Mouse (Mus musculus): Measurements from ENCODE around the gene Fgfr2.

Gene Fgfr2

DNA sequence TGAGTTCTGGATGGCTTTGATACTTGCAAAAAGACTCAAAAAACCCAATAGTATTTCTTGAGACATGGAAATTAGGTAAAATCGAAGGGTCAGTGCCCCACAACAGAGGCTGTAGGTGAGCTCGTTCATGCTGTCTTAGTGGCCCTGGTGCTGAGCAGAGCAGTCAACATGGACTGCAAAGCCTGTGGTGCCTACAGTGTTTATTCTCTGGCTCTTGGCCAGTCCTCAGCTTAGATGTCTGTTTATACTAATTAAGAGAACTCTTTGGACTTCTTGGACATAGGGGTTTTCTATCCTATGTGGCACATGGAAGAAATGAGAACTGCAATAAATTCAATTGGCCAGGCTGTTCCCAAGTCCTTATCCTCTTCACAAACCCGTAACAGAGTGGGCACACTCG, 2811.8 kb downstream of the Fgfr2 start:
- DNase-seq: no peak

DNA sequence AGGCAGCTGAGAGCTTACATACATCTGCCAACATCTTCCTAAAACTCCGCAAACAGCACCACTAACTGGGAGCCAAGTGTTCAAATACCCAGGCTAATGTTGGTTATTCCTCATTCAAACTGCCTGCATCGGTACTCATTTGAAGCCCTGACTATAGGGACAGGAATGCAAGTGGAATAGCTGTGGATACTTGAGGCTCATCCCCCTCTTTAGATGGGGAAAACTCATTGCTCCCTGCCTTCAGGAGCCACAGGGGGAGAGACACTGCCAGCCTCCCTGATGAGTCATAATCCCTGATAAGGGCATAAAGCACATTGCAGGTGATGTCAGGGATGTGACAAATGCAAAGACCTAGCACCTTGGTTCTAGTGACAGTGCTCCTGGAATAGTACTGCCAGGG, 2814.0 kb downstream of the Fgfr2 start:
- no peak for DNase-seq

DNA sequence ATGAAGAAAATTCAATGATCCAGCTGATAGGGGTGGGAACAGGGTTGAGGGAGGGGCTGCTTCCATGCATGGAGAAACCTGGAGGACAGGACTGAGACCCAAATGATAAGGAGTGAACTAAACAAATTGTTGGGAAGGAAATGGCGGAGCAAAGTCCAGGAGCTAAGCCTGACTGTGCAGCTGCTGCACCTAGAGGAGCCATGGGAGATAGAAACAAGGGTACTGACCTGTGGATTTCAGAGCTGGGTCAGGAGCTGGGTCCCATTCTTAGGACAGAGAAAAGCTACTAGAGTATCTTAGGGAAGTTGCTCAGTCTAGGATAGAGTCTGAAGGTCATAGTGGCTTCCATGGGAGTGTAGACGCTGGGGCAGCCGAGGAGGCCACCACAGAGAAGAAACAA, 2816.1 kb downstream of the Fgfr2 start:
- no peak for DNase-seq

DNA sequence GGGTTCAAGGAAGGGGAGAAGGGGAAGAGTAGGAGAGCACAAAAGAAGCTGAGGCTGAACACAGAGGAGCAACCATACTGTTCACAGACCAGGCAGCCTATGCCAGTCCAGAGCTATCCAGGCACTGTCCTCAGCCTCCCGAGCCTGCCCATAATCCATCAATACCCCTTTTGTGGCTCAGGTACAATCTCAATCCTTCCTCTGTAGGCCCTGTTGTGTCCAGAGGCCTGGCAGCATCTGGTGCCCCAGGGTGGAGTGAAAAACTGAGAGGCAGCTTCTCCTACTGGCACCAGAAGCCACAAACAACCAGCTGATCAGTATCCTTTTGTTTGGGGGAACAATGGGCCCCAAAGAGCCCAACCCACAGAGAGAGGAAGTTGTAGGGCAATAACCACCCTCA, 2818.5 kb downstream of the Fgfr2 start:
- DNase-seq: no peak

DNA sequence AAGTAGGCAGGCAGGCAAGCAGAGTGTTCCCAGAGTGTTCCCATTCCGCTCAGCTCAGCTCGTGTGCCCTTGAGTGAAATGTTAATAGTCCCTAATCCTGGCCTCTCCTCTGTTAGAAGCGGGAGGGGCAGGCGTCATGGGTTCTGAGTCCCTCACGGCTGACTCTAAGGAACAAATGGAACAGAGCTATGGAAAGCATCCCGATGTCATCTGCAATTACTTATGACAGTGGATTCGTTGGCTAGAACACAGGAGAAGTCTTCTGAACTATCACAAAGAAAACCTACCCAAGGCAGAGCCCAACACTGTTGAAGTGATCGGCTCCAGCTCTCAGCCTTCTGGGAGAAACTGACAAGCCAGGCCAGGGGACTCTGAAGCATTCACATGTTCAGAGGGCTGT, 2819.7 kb downstream of the Fgfr2 start:
- no peak for DNase-seq

DNA sequence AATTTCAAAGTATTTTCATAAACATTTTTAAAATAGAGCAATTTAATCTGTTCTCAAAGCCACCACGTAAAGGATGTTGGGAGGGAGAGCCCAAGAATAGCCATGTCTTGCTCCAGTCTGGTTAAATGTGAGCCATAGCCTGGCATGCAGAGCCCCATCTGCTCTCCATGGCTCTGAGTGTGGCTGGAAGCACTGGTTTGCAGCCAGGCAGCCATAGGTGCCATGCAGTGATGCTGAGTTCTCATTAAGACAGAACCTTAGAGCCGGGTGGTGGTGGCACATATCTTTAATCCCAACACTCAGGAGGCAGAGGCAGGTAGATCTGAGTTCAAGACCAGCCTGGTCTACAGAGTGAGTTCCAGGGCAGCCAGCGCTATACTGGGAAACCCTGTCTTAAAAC, 2822.5 kb downstream of the Fgfr2 start:
- peak; percentile 25 to 61 for DNase-seq

DNA sequence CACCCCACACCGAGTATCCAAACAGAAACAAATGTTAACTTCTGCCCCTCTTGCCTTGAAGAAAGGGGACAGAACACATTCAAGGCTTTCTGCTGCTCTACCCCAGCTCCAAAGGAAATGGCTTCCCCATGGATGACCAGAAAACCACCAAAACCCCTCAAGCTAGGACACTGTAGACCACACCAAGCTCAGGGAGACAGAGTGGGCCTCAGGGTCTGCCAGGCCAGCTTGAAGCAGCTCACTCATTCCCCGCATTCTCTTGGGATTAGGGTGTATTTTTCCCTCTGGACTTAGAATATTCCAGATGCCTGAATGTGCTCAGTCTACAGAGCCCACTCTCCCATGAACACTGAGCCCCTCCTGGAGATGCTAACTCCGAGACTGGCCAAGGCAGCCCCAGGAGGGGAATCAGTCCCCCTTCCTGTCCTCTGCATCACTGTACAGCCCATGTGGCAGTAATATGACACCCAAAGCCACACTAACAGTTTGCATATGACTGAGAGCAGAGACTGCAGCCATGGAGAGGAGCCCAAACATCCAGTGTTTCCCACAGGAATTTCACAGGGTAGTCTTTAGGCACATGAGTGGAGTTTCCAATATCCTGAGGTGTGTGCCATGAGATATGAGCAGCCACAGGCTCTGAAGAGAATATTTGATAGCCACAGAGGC, 2824.1 kb downstream of the Fgfr2 start:
- no peak for DNase-seq

DNA sequence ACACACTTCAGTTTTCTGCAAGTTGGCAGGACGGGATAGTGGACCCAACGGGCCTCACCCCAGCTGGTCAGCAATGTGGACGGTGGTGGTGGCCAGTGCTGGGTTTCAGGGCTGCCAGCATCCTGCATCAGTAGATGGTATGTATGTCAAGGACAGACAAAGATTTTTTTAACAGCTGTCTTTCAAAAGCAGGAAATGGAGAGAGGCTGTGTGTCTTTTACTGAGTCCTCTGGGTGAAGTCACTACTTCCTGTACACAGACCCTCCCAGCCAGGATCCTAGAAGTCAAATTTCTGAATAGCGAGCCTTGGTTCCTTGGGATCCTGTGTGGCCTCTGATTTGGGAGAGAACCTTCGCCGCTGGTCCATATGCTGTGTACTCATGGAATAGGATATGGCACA, 2832.0 kb downstream of the Fgfr2 start:
- no peak for DNase-seq

DNA sequence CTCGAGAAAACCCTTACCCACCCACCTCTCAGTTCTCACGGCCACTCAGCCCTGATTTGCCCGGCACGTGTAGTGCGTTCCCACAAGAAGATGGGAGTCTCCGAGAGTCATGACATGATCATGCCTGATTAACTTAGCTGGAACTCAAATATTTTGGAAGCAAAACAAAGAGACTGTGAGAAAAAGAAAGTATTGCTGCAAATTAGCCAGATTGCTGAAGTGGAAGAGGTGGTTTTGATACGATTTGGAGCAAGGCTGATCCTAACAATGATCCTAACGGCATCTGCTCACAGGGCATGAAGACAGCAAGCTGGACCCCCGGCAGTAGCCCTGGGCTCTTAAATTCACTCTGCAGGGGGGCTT, 2833.7 kb downstream of the Fgfr2 start:
- DNase-seq: no peak

DNA sequence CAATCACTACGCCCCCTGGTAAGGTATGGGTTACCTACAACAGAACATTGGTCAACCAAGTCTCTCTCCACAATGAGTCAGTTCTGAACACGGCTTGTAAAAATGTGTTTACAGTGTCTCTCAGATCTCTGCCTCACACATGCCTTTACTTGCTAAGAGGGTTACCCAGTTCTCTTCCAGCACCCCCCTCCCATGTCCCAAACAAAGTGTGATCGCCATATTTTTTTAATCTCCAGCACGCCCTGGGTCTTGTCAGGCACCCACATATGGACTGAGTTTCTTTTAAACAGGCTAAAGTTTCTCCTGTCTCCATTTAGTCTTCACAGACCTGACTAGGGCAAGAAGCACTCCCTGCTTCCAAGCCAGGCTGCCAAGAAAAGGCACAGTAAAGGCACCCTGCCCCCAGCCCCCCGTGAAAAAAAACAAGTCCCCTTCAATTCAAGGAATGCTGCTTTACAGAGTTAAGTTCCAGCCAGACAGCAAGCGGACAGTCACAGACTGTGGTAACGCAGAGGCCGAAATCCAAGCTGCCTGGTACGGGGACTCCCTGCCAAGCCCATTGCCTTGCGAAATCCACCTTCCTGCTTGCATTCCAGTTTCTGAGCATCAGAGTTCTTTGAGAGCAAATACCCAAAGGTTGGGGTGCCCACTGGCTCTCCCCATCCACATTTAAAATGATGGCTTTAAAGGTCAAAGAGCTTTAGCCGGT, 2834.3 kb downstream of the Fgfr2 start:
- peak; percentile 35 to 48 for DNase-seq

DNA sequence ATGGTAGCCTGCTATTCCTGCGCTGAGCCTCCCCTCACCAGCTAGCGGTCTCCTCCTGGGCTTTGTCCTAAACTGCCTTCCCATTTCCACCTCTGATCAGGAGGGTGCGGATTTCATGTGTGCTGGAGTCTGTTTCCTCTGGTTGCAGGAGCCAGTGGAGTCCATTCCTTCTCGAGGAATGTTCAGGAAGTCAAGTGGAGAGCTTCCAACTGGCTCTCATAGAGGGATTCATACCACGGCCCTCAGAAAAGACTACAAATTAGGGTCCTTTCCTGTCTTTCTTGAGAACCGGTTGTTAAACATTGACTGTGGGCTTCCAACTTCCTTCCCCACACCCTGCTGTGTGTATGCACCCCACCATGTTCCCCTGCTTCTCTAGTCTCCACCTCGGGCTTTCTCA, 2834.9 kb downstream of the Fgfr2 start:
- no peak for DNase-seq

DNA sequence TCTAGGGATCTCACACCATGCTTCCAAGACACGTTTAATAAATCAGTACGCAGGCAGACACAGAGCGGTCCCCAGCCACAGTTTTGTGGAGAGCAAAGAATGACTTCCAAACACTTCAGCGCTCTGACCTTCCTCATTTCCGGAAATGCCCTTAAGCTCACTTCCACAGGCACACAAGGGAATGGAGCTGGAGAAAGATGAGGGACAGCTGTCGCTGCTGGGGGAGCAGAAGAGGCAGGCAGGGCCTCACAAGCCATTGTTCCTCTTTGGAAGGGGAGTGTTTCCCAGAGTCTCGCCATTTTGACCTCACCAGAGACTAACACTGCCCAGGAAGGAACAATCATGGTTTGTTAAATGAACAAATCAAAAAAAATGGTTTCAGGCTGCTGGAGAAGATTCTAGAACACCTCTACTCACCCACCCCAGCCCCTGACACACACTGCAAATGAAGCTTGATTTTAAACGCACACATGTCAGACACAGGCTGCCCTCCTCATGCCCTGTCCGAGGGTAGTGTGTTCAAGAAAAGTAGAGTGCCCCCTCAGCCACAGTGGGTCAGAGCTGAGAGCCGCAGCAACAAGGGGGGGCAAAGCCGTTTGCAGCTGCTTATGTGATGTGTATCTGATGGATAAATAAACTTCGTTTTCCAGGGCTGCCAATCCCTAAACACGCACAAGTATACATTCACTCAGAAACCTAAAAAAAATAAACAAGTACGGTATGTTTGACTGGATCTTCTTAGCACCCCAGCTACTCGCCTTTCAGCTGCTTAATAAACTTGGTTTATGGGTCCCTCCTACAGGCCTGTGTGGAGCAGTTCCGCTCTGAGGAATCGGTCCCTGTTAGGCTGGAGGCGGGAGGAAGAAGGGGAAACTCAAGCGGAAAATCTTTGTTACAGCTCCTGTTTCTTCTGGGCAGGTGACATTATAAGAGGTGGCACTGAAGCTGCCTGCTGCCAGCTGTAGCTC, 2844.1 kb downstream of the Fgfr2 start:
- no peak for DNase-seq

DNA sequence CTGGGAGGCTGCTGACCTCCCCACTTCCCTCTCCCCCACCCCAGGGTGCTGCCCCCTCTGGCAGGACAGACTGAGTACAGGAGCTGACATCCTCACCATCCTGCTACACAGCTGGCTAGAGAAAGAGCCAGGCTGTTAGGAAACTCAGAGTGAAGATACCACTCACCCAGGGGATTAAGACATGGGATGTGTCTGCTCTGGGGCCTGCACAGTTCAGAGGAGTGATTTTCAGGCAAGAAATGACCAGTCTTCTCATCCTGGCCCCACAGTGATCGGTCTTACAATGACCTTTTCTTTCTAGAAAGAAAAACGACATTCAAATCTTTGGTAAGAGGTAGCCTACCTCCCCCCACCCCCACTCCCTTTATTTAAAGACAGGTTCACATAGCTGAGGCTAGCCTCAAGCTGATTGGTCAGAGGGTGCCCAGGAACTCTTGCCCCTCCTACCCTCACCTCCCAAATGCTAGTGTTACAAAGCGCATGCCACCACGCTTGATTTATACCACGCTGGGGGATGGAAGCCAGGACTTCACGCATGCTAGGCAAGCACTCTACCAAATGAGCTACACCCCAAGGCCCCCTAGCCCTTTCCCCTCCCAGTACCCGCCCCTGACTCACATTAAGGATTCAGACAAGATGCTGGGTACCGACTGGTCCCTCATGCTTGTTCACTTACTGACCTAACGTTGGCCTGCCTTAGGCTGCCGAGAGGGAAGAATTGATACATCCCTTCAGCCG, 2845.0 kb downstream of the Fgfr2 start:
- DNase-seq: no peak

DNA sequence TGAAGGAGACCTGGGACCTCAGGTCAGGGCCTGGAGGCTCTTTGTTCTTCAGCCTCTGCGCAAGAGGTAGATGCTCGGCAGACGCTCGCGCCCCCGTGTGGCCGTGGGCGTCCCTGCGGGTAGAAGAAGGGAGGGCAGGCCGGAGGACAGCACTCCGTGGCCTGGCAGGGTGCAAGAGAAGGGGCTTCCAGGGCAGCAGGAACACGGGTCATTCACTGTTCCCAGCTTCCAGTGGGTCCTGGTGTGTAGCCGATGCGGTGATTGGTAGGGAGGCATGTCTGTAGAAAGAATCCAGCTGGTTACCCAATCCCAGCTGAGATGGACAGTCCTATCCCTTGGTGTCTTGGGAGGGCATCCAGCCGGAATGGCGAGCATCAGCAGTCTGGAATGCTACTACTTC, 2849.9 kb downstream of the Fgfr2 start:
- peak; percentile 92 to 94 for DNase-seq

DNA sequence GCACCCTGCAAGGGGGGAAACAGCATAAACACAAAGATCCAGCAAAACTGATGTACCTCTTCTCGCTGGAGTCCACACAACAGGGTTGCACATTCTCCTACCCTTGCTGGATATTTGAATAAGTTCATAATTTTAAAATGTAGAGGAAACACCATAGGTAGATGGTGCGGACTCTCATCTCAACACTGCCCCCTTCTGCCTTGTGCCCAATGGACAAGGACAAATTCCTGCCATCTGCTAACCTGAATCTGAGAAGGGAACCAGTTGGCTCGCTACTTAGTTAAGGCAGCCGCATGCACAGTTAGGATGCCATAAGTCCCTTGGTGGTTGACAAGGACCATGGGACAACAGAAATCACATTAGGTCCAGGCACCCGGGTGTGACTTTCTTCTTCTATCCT, 2852.3 kb downstream of the Fgfr2 start:
- peak; percentile 71 to 72 for DNase-seq

DNA sequence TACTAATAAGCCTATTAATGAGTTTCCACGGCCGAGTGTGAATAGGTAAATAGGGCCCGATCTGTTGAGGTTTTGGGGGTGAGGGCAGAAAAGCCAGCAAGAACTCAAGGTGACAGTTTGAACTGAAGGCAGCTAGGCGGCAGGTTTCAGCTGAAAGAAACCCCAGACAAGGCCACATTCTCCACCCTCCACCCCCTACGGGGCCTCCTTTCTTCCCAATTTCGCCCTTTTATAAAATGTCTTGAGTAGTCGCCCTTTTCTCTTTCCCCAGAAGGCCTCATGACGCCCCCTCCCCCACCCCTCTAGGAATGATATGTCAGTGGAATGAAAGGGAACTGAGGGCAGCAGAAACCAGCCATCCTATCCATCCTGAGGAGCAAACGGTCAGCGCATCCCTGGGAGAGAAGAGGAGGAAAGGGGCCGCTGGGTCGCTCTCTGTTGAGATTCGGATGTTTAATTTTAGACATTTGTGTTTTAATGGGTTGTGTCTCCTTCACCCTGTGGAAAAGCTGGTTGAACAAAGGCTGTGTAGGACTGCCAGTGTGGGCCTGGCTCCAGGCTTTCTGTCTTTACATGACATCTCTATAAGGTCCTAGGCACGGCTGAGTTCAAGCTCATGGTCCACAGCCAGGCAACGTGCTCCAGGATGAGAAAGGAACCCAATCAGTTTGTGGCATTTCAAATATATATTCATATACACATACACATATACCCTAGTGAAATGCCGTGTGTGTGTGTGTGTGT, 2853.9 kb downstream of the Fgfr2 start:
- no peak for DNase-seq

DNA sequence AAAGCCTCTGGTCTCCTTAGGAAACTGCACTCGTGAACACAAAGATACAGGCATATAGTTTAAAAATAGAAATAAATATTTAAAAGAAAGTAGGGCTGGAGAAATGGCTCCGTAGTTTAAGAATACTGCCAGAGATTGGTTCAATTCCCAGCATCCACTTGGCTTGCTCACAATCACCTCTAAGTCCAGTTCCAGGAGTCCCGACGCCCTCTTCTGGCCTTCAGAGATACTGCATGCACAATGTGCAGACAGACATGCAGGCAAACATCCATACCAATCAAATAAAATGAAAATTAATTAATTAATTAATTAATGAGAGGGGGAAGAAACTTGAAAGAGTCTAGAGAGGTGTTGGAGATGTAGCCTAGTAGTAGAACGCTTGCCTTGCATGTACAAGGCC, 2856.1 kb downstream of the Fgfr2 start:
- peak; percentile 44 to 47 for DNase-seq

DNA sequence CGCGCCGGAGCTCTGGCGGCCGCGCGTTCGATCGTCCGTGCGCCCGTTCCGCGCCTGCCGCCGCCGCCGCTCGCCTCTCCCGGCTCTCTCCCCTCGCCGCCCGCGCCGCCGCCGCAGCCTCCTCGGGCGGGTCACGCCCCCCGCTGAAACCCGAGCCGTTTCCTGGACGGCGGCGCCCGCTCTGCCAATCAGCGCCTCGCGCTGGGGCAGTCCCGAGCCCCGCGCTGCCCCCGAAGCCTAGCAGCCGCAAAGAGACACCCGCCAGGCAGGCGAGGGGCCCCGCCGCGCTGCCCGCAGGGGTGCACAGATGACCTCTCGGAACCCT, 2857.0 kb downstream of the Fgfr2 start:
- peak; percentile 67 to 80 for DNase-seq

DNA sequence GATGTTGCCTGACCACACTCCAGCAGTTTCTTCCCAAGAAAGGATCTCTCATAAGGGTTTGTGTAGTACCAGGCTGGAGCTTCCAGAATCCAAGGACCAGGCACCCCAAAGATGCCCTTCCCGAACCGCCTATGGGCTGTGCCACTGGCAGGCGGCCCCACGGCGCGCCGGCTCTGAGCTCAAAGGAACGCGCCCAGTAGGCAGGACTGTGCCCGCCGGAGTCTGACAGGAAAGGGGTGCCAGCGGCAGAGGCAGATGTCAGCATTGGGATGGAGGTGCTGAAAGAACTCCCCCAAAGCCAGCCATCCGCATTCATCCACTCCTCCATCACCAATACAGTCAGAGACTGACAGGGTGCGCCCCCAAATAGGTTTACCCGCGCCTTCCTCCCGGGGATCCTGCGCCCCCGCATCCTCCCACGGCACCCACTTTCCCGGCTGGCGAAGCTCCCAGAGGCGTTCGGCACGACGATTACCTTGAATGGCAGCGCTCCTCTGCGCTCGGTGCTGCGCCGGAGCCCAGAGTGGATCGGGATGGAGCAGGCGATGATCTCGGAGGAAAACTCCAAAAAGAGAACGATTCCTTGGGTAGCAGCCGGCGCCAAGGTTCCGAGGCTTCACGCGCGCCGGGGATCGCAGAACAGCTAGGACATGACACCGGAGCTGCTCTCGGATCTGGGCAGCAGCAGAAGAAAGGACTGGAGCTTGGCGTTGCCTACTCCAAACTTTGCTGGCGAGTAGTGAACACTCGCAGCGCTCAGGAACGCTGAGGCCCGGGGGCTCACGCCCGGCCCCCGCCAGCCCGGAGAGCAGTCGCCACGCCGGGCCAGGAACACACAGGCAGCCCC, 2857.6 kb downstream of the Fgfr2 start:
- DNase-seq: peak; percentile 43 to 46

DNA sequence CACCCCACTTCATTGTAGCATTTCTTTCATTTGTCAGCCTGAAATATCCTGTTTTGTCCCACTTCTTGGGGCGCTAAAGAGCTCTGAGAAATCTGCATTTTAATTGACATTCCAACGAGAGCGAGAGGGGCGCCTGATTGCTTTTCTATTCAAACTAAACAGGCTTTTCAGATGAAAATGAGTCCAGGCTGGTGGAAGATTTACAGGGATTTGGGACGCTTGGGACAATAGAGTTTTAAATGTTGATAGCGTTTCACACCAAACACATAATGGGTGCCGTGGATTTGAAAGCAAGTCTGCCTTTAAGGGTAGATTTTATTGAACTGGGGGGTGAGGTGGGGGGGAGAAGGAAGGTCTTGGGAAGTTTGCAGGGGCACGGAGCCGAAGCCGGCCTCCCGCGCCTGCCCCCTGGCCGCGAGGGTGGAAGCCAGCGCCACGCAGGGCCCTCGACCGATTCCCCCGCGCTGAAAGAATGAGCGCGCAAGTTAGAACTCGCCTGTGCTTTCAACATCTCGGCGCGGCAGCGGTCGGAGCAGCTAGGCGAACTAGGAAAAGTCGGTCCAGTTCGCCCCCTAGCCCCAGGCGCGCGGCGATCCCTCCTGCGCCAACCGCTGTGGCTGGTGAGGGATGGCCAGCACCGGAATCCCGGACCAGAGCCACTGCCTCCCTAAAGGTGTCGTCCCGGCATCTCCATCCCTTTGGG, 2858.4 kb downstream of the Fgfr2 start:
- peak; percentile 58 to 66 for DNase-seq
